Mouse (Mus musculus): ENCODE measurements around the gene Notum.
A peak's percentile ranks its signal among the peaks of the same experiment; 100 is the strongest.

Notum gene

DNA sequence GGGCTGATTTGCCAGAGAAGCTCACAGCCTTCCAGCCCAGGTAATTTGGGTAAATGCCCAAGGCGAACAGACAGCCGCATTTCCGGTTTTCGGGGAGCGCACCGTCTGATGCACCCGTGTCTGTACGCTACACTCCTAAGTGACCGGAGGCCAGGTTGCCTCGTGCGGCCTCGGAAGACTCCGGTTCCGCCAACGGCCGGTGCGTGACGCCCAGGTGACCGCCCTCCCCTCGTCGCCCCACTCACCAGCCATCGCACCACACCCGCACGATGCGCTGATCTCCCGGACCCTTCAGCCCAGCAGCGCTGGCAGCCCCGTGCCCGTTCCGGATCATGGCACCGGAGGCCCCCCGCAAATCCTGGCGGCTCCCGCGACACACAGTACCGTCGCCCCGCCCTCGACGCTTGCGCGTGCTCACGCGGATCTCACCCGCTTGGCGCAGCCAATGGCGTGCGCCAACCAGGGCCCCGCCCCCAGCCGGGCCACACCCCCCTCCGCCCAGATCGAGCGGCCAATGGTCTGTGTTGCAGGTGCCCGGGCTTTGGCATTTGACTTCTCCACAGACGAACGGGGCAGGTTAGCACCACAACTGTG is 43.4 kb downstream of the Notum start, which contains the start of gene Pcyt2:
Gene Pcyt2, minus strand, starts transcription at position 418 of the 594 bp plus-strand sequence.
- DNase-seq (ENCODE audit: low spot score in 2 of 2): peak; percentile 85 to 86

DNA sequence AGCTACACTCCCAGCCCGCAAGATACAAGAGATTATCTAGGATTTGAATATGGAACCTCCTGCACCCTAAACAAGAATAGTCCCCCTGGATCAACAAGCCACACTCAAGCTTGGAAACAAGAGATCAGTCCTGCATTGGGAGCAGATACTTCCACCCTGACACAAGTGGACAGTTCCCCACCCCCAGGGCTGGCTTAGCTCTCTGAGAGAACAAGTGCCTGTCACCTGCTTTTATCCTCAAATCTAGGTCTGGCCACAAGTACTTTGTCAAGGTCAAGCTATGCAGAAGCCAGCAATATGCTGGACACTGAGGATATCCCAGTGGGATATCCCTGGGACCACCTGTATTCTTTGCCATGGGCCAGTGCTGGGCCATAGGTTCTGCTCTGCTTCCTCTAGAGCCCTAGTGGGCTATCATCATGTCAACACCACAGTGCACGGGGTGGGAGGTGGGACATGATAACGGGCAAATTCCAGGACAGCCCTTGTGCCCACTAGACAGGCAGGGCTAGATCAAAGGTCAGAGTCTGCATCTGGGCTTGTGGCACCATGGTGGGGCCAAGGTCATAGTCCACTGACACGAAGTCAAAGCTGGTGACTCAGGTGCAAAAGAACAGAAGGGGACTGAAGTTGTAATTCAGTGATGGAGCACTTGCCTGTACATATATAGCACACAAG is 44.2 kb downstream of the Notum start:
- DNase-seq (ENCODE audit: low spot score in 2 of 2): no peak

DNA sequence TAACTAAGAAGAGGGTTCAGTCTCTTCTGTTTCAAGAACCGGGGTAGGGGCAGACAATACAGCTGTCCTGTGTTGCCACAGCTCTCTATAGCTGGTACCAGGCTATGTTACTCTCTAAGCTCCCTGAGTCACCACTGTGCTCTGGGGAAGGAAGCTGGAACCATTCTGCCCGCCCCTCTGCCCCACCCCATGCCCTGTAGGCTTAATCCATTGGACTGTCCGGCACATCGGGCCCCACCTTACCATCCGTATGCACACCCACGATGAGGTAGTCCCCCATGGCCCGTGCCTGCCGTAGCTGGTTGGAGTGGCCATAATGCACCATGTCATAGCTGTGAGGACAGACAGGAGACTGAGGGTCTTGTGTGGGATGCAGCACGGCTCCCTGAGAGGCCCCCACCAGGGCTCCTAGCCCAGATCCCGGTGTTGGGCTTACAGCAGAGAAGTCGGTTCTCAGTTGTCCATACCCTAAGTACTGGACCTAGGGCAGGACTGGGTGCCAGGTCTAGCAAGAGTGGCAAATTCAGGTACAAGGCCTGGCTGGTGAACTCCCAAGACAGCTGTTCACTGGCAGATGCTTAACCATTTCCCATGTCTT is 45.3 kb downstream of the Notum start:
- no peak for DNase-seq (ENCODE audit: low spot score in 2 of 2)

DNA sequence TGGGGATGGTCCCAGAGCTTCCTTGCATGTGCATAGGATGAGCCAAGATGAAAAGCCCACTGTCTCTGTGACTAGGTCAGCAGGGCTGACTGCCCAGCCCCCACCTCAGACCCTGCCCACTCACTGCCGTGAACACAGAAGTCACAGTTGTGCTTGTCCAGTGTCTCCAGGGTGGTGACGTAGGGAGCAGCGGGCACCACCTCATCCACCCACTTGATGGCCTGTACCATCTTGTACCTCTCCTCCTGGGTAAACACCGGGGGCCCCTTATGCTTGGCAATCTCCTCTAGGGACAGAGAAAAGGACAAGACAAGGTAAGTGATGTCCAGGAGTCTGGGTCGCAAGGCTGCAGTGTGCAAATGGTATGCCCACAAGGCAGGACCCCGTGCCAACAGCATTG is 45.8 kb downstream of the Notum start:
- DNase-seq (ENCODE audit: low spot score in 2 of 2): no peak

DNA sequence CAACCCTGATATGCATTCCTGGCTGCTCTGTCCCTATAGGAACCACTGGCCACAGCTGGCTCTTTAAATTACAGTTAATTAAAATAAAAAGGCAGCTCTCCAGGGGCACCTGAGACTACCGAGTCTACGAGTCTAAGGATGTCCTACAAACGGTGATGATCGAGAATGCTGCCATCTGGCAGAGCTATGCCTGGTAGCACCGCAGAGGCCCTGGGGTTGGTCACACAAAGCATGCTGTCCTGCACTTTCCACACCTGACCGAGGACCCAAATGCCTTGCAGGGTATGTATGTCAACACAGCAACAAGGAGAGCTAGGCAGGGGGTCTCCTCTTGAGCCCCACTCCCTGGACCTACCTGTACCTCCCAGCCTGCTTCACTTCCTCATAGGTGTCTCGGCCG is 47.0 kb downstream of the Notum start:
- DNase-seq (ENCODE audit: low spot score in 2 of 2): no peak

DNA sequence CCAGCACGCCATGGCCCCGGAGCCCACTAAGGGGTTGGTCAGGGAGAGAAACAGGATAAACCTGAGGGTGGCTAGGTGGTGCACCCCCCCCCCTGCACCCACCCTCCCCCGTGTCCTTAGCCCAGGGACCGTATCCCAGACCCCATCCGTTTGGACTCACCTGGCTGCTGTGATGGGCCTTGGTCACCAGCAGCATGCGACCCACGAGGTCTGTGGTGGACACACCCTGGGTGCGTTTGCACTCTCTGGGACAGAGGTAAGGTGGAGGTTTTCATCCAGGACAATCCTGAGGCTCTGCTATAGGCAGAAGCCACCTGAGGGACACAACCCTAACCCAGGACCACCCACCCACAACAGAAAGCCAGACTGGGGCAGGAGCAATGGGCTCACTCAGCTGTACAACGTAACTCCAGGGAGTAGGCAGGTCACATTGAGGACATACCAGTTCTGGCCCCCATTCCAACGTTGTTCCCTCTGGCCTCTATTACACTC is 47.4 kb downstream of the Notum start:
- no peak for DNase-seq (ENCODE audit: low spot score in 2 of 2)

DNA sequence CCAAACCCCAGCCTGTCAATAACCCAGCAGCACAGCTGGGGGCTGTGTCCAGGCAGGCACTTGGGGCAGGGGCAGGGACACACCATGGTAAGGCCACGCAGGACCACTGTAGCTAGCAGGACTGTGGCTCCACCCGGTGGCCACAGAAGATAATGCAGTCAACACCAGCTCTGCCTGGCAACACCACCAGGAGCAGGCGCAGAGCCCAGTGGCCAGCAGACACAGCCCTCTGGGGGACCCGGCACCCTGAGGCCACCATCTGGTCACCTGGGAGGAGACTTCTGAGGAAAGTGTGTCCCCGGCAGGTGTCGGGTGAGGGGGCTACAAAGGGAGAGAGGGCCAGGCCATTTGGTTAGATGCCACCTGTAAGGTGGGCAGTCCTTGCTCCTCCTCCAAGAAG is 48.2 kb downstream of the Notum start:
- peak; percentile 57 to 65 for DNase-seq (ENCODE audit: low spot score in 2 of 2)

DNA sequence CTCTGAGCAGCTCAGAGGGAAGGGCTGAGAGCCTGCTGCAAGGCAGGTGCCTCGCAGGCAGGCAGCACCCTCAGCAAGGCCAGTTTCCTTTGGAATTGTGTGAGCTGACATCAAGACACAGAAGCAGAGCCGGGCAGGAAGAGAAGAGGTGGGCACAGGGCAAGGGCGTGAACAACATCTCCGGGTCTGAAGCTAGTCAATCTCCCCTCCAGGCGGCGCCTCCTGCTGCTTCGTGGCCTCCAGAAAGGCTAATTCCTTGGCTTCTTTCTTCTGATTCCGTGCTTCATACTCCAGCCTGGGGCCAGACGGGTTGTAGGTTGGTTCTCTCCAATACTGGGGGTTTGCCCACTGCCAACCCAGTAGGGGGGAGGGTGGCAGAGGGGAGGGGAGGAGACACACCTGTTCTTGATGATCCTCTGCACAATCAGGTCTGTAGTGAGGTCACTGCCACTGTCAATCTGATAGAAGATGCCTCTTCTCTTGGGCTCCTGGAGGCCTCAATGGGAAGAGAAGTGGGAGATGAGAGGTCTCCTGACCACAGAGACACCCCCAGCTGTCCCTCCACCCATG is 50.4 kb downstream of the Notum start:
- DNase-seq (ENCODE audit: low spot score in 2 of 2): no peak

DNA sequence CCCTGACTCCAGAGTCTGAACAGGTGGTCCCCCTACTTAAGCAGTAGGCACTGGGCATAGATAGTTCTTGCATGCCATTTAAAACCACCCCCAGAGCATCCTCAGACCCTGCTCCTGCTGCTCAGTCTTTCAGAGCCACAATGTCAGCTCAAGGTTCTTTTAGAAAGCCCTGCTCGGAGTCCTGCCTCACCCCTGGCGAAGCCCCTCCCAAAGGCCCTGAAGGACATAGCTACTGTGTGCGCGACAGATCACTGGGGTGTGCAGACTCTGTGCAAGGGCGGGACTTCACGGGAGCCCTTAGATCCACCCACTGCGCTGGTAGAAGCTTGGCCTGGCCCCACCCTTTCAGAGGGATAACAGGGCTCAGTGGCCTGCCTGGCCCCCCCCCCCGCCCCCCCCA is 51.7 kb downstream of the Notum start:
- DNase-seq (ENCODE audit: low spot score in 2 of 2): no peak

DNA sequence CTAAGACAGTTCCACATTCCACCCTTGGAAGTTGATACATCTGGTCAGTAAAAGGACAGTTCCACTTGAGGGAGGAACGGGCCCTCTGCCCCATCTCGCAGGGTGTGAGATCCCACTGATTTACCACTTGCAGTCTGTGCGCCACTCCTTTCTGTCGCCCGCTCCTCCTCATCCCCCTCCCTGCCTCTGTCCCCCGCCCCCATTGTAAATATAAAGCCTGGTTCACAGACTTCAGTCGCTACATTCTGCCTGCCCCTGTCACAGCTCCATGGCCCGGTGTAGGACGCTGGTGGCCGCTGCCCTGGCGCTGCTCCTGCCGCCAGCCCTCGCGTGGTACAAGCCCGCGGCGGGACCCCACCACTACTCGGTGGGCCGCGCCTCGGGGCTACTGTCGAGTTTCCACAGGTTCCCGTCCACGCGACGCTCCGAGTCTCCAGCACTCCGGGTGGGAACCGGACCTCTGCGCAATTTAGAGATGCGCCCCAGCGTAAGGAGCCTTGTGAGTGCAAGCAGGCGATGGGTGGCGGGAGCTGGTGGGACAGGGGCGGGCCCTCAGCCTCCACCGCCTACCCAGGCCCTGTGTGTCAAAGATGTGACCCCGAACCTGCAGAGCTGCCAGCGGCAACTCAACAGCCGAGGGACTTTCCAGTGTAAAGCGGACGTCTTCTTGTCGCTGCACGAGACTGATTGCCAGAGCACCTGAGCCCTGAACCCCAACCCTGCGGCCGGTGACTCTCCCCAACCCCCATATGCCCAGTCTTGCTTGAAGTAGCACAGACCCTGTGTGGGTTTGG is 52.5 kb downstream of the Notum start, which contains the start of gene Npb:
Gene Npb, plus strand, starts transcription at position 237 of the 794 bp plus-strand sequence.
- DNase-seq (ENCODE audit: low spot score in 2 of 2): no peak

DNA sequence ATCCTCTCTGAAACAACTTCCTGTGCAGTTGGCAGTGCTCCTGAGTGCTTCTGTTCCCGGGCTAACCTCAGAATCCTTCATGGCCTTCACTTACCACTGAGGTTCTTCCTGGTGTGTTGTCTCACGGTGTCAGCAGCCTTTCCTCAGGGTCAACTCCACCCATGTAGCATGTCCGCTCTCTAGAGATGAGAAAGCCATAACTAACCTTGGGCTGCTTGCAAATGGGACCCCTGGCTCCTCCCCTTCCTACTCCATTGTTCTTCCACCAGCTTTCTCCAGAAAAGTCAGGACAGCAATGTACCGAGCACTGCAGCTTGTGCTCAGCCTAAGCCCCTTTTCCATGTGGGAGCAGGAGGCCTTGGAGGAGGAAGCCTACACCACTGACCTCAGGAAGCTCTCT is 54.2 kb downstream of the Notum start:
- DNase-seq (ENCODE audit: low spot score in 2 of 2): no peak

DNA sequence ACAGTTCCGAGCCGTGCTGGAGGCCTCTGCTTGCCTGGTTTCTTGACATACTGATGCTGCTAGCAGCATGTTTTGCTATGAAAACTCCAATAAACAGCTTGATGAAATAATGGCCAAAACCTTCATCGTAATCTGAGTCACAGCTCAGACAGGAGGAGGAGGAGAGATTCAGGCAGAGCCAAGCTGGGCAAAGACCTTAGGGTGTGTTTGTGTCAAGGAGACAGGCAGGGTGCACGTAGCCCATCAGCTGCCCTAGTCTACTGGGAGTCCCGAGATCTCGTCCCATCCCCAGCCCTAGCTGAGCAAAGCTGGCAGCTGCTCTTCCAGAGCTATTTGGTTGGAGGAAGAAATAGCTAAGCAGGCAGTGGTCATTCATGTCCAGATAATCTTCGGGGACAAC is 55.3 kb downstream of the Notum start:
- DNase-seq (ENCODE audit: low spot score in 2 of 2): no peak

All from heart, adult 9 months (tissue).